Mouse (Mus musculus) layer of hippocampus, adult 2 months (tissue): ENCODE data around the gene Kirrel3. TPM values are rescaled to one million over a fixed set of nuclear protein-coding genes. Genes with fewer than 3 reads are reported as not detected.
A peak's percentile ranks its signal among the peaks of the same experiment; 100 is the strongest.

Source experiments
- DNase-seq, 2 experiments: peaks; one replicate each; pipeline ENCODE4 v3.0.0; 2022; ENCODE audit warnings: low spot score in 2 of 2
- H3K27ac ChIP-seq: fragments of 200-600 bp; 2 replicates; pipeline ENCODE4 v1.8.1; 2022
- H3K4me3 ChIP-seq: fragments of 200-600 bp; 2 replicates; pipeline ENCODE4 v1.8.1; 2022; ENCODE audit warnings: mild to moderate bottlenecking
- CTCF ChIP-seq: fragments of 200-600 bp; conservative IDR thresholded peaks from 2 replicates; pipeline ENCODE4 v1.8.1; 2022; ENCODE audit warnings: antibody characterized with exemption, mild to moderate bottlenecking, moderate library complexity
- total RNA-seq, 2 experiments: library from RNA; stranded (reverse); gene quantifications; 2 replicates each; pipeline ENCODE4 v1.2.3; 2021

Kirrel3 gene
- total RNA-seq, 2 experiments from 2014 or later, result 55.6 to 57.5 TPM

DNA sequence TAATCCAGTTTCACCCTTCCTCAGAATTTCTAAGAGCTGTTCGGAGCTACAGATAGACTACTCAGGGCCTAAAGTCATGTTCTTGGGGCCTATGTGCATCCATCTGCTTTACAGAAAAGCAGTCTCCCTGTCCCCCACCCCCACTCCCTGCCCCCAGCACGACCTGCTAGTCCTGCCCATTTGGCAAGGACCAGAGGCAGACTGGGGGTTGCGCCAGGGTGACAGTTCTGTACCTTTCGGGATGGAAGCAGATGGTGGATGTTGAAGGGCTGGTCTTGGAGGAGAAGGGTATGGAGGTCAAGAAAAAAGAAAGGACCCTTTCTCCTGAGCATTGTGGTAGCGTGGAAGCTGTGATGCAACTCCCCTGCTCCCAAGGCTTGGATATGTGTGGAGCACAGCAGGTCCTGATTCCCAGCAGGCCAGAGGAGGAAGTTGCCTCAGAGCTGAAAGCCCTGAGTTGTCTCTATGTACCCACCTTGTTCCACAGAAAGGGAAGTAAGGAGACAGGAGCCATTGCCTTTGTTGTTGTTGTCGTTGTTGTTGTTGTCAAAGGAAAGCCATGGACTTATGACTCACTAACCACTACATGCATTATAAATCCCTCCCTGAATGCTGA, 541.8 kb downstream of the Kirrel3 start:
- DNase-seq, result no peak
- H3K4me3 ChIP-seq, result no peak overlapping the region
- TF ChIP-seq CTCF, result no peak
- H3K27ac ChIP-seq, result no peak overlapping the region

DNA sequence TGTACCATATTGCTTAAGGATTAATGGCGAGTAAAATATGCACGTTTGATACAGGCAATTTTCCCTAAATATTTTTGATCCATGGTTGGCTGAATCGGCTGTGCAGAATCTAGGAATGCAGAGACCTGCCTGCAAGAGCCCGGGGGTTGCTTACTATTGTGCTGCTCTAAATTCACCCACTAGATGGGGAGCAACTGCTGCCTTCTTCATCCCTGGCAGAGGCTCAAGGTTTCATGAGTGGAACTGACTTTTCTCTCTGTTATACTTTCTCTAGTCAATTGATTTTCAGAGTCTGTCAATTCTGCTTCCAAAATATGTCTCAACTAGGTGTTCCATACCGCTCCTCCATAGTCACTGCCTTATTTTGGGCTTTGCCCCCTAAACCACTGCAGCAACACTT, 545.1 kb downstream of the Kirrel3 start:
- Histone ChIP-seq H3K27ac (no peak overlapping the region), H3K4me3 (no peak overlapping the region)
- peak; percentile 65 for DNase-seq
- peak; percentile 84 for TF ChIP-seq CTCF

DNA sequence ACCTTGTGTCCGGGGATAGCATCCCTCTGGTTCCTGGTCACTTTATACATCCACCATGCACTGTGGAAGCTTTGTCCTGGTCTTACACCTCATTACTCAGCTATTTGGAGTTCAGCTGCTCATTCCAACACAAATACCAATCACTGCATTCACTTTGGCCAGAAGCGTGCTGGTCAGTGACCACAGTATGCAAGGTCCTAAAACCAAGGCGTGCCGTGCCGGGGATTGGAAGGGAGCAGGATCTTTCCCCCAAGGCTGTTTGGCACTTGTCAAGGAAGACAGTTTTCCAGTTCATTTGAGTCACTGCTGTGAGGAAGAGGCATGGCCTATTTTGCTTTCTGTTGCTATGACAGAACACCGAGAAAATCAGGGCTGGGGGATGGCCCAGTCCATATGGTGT, 546.8 kb downstream of the Kirrel3 start:
- peak overlapping the region; percentile 3; the same call in 1 of the 2 replicates for H3K27ac ChIP-seq
- H3K4me3 ChIP-seq, result no peak overlapping the region
- DNase-seq, result no peak
- TF ChIP-seq CTCF, result no peak

DNA sequence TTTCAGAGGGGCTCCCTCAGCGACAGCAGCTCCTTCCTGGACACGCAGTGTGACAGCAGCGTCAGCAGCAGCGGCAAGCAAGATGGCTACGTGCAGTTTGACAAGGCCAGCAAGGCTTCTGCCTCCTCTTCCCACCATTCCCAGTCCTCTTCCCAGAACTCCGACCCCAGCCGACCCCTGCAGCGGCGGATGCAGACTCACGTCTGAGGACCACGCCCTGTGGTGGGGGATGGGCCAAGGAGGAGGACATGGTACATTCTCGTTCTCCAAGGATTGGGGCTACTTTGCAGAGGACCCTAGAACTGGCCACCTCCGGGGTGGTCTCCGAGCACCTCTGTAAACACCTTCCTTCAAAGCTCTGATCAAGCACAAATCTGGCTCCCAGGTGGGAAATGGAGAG, 549.4 kb downstream of the Kirrel3 start:
- Histone ChIP-seq H3K4me3 (no peak overlapping the region), H3K27ac (no peak overlapping the region)
- TF ChIP-seq CTCF, result no peak
- DNase-seq, result no peak

DNA sequence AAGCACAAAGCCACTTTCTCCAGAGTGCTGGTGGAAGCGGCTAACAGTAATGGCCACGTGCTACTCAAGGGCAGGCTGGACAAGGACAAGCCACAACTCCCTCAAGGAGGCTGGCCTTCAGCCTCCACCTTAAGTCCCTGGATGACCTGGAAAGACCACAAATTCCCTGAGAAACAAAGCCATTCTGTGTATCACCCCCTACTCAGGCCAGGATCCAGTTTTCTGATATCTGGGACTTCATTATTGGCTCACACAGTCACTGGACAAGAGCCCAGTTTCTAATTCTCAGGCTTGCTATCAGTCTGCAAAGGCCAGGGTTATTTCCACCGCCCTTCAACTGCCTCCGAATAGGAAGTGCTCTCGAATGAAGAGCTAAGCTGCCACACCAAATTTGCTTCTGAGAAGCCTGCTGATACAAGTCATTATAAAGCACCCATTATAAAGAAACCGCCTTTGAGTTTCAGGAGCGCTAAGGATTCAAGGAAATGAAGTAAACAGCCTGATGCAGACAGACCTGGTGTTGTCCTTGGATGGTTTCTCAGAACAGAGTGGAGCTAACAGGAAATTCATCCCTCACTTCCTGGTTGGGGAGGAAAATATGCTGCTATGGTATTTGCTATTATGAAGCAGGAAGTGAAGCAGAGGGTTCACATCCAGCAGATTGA, 553.4 kb downstream of the Kirrel3 start:
- H3K27ac ChIP-seq, result peak overlapping the region; percentile 25; the same call in 1 of the 2 replicates
- H3K4me3 ChIP-seq, result no peak overlapping the region
- no peak for TF ChIP-seq CTCF
- DNase-seq, result no peak

DNA sequence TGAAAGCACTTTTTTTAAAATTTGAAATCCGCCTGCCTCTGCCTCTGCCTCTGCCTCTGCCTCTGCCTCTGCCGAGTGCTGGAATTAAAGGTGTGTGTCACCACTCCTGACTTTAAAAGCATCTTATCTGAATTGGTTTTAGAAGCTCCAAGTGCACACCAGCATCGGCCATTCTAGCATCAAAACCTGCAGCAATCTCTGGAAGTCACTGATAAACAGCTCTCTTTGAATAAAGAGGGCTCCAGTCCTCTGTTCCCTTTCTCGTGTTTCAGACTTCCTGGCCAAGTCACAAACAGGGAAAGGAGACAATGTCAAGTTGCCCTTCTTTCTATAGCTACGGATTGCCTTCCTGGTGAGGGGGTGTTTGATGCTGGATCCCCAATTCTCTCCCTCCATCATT, 554.2 kb downstream of the Kirrel3 start:
- no peak for DNase-seq

DNA sequence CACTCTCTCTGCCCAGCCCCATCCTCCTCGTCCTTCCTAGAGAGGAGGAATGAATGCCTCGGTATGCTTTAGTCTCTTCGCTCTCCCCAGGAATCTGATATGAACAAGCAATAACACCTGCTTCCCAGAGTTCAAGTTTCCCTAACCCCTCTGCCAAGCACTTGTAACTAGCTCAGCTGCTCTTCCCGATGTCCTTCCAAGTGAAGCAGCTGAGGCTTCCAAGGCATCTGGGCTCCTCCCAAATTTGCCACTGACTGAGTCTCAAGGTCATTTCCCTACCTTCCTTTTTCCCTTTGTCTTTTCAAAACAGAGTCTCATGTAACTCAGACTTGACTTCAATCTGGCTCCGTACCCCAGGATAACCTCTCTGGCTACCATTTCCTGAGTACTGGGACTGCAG, 555.8 kb downstream of the Kirrel3 start:
- DNase-seq, result no peak
- no peak for TF ChIP-seq CTCF
- Histone ChIP-seq H3K4me3 (no peak overlapping the region), H3K27ac (no peak overlapping the region)

More for the DNA sequence above, 554.2 kb downstream of the Kirrel3 start:
- no peak overlapping the region for H3K4me3 ChIP-seq
- no peak for TF ChIP-seq CTCF
- H3K27ac ChIP-seq, result no peak overlapping the region

DNA sequence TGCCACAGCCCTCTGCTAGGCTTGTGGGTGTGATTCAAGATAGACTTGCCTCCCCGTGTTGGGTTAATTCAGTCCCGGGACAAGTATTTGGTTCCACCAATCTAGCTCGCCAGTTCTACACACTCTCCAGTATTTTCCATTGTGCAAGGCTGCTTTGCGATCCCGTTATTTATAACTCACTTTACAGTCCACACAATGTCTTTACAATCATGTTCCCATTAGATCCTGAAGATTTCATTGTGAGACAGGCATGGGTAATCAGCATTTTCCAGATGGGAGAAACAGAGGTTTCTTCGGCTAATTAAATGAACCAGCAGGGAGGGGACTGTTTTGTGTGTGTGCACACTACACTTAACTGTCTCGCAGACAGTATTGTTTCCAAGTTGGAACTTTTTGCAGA, 557.9 kb downstream of the Kirrel3 start:
- H3K4me3 ChIP-seq, result no peak overlapping the region
- no peak overlapping the region for H3K27ac ChIP-seq

DNA sequence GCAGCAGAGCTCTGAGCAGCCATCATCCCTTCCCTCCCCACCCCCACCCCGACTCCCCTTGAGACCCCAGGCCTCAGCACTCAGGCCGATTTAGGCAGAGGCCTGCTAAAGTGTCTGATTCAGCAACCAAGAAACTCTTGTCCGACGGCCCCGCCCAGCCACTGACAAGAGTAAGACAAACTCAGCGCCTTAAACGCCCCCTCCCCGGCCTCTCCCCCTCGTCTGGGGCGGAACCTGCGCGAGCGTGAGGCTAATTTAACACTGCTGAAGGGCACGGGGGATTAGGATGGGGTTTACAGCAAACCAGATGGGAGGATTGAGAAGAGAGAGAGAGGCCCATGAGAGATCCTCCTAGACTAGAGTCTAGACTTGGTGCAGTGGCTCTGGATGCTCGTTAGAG, 558.8 kb downstream of the Kirrel3 start:
- TF ChIP-seq CTCF, result no peak
- Histone ChIP-seq H3K27ac (no peak overlapping the region), H3K4me3 (no peak overlapping the region)
- DNase-seq, result no peak

More for the DNA sequence above, 557.9 kb downstream of the Kirrel3 start:
- no peak for DNase-seq
- no peak for TF ChIP-seq CTCF

DNA sequence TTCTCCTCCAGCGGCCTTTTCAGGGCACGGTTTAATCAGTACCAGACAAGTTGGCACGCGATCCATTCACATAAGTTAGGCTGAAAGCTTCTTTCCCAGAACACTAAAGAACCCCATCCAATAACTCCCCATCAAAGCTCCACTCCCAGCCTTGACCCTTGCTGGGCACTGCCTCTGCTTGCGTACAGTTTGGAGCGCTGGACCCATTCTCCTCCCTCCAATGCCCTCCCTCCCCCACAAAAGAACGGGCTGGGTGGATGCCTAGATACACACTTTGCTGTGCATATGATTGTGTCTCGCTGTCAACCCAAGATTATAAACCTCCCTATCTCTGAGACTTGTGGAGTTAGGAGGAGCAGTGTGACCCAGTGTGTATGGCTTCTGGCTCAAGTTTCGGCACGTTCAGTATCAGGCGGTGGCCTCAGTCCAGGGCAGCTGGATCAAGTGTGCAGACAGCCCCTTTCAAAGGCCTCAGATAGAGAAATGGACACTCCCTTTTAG, 559.4 kb downstream of the Kirrel3 start:
- Histone ChIP-seq H3K27ac (peak overlapping the region; percentile 51; the same call in 1 of the 2 replicates), H3K4me3 (no peak overlapping the region)
- no peak for DNase-seq
- no peak for TF ChIP-seq CTCF

DNA sequence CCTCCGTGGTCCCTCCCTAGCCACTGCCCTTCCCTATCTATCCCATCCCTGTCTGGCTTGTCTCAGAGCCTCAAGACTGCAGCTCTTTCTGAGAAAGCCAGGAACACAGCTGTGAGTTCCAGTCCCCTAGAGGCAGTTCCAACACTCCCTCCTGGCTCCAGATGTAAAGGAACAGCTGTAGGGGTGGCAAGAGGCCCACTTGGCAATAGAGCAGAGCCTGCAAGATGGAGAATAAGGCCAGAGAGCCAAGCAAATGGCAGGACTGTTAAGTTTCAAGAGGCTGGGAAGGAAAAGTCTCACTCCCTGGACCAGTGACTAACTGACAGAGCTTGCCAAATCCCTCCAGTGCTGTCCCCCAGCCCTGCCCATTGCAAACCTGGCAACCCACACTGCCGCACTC, 560.1 kb downstream of the Kirrel3 start:
- DNase-seq, result no peak
- Histone ChIP-seq H3K27ac (peak overlapping the region; percentile 51; the same call in 1 of the 2 replicates), H3K4me3 (no peak overlapping the region)
- no peak for TF ChIP-seq CTCF

DNA sequence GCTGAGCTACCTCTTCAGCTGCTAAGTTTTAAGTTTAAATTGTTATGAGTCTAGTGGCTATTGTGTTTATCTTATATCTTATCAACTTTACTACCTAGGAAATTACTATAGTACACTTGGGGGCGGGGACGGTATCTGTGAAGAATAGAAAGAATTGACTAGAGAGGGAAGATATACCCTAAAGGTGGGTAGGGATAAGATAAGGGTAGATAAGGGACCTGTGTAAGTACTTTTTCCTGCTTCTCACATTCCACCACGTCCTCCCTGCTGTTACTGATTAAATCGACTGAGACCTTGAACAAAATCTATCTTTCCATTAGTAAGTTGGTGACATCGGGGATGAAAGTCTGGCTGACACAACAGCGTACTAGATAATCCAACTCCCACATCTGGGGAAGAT, 562.8 kb downstream of the Kirrel3 start:
- DNase-seq, result no peak
- no peak overlapping the region for H3K27ac ChIP-seq
- H3K4me3 ChIP-seq, result no peak overlapping the region
- no peak for TF ChIP-seq CTCF

DNA sequence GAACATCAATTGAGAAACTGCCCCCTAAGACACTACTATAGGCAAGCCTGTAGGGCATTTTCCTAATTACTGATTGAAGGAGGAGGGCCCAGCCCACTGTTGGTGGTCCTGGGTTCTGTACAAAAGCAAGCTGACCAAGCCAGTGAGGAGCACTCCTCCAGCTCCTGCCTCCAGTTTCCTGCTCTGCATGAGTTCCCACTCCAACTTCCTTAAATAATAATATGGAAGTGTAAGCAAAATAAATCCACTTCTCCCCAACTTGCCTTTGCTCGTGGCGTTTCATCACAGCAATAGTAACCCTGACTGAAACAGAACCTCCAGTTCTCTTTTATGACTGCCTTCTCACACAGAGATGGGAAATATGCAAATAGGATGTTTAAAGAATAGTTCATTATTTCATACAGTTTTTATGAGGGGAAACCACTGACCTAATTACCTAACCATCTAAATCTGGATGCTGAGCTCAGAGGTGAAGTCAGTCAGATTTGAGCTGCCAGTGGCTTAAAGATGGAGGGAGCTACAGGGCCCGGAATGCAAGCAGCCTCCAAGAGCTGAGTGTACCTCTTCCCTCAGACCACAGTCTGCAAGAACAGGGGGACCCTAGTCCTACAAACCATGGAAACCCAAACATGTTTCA, 564.3 kb downstream of the Kirrel3 start:
- Histone ChIP-seq H3K27ac (no peak overlapping the region), H3K4me3 (no peak overlapping the region)
- TF ChIP-seq CTCF, result no peak
- DNase-seq, result no peak
